Mouse (Mus musculus) forebrain, embryonic 10.5 days (tissue): Measurements from ENCODE around the gene Ncoa6. TPM values are rescaled to one million over a fixed set of nuclear protein-coding genes. Genes with fewer than 3 reads are reported as not detected.
A peak's percentile ranks its signal among the peaks of the same experiment; 100 is the strongest.

ENCODE experiments used
- DNase-seq: peaks from one replicate; pipeline ENCODE4 v3.0.0-alpha.2; 2017; ENCODE audit warnings: low spot score; ENCODE audit errors: extremely low spot score
- H3K27ac ChIP-seq: fragments of 300-500 bp; sonication (generic); 2 replicates; pipeline ENCODE4 v1.5.1; 2016; ENCODE audit warnings: mild to moderate bottlenecking
- H3K27me3 ChIP-seq: fragments of 300-500 bp; sonication (generic); 2 replicates; pipeline ENCODE4 v1.6.1; 2016; ENCODE audit warnings: mild to moderate bottlenecking; ENCODE audit not compliant: poor library complexity, severe bottlenecking
- H3K36me3 ChIP-seq: fragments of 300-500 bp; sonication (generic); replicated peaks from 2 replicates; pipeline ENCODE4 v1.6.1; 2016; ENCODE audit warnings: mild to moderate bottlenecking, moderate library complexity
- H3K4me1 ChIP-seq: fragments of 300-500 bp; sonication (generic); 2 replicates; pipeline ENCODE4 v1.6.1; 2016
- H3K4me3 ChIP-seq: fragments of 300-500 bp; sonication (generic); 2 replicates; pipeline ENCODE4 v1.5.1; 2016; ENCODE audit warnings: mild to moderate bottlenecking, moderate library complexity
- H3K9me3 ChIP-seq: fragments of 300-500 bp; sonication (generic); 2 replicates; pipeline ENCODE4 v1.6.1; 2016; ENCODE audit warnings: mild to moderate bottlenecking, moderate library complexity
- WGBS: fragments of 180-500 bp; shearing (Covaris S2); methylation state at CpG from one replicate; pipeline ENCODE4 v1.1.7; 2016; 5-methylcytosine and 5-hydroxymethylcytosine counted together
- polyA plus RNA-seq: library from polyadenylated mRNA; unstranded; fragments of >200 nt; fragmentation: Nextera tagmentation; extraction: Ambion mirVana; gene quantifications from 2 replicates; pipeline ENCODE4 v1.2.1, GENCODE M21; 2016

The Ncoa6 gene
- polyA plus RNA-seq, 1 experiment from 2014 or later = 23.7 TPM

DNA sequence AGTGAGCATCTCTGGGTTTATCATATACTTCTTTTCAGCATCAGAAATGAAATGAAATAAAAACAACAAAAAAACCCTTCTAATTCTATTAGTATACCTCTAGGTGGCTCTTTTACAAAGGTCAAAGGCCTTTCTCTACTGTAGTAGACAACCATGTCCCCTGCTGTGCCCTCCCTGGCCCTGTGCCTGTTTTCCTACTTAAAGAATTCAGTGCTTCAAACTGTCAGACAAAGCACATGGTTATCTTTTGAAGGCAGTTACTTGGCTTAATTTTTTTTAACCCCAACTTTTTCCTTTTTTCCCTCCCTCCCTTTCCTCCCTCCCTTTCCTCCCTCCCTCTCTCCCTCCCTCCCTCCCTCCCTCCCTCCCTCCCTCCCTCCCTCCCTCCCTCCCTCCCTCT is 73.4 kb downstream of the Ncoa6 start:
- Histone ChIP-seq H3K4me3 (no peak overlapping the region), H3K27ac (no peak overlapping the region), H3K27me3 (no peaks in the 10 kb centered on the region), H3K9me3 (no peaks in the 10 kb centered on the region), H3K4me1 (no peaks in the 10 kb centered on the region), H3K36me3 (peaks cover 87% of the 10 kb centered on the region)
- DNase-seq = no peak

DNA sequence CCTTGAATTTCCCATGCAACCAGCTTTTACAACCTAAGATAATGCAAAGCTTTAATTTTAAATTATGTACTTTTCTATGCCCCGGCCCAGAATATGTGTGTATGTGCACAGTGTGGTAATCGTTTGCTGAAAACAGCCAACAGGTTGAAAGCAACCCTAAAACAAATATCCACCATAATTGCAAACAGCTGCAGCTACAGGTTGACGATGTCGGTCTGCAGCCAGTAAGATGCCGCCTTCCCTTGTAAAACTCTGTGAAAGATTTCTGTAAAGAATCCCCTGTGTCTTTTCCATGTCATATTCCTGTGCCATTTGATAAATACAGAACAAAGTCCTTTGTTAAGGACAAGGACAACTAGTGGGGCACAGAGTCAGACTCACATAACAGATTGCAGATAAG is 79.1 kb downstream of the Ncoa6 start:
- peaks cover 86% of the 10 kb centered on the region for H3K36me3 ChIP-seq
- no peak overlapping the region for H3K27ac ChIP-seq
- no peak for DNase-seq
- H3K27me3 ChIP-seq = no peaks in the 10 kb centered on the region
- H3K9me3 ChIP-seq = no peaks in the 10 kb centered on the region
- 78% methylated on average over 5 of the region's 5 CpGs for WGBS
- no peaks in the 10 kb centered on the region for H3K4me1 ChIP-seq
- no peak overlapping the region for H3K4me3 ChIP-seq

DNA sequence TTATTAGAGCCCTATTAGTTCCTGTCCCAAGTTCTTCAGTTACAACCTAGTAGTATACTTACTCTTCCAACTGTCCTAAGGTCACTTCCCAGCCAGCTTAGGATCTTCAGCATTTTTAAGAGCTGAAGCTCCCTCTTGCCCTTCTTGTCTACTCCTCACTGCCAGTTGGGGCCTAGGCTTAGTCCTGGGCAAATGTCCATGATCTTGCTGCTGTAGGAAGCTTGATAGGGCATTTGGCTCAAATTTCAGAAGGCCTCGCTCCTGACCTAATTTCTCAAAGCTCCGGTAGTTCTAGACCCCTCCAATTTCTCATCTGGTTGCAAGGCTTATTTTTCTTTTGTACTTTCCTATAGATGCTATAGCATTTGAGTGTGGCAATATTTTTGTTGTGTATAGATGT is 85.1 kb downstream of the Ncoa6 start:
- peaks cover 22% of the 10 kb centered on the region for H3K27me3 ChIP-seq
- H3K9me3 ChIP-seq = no peaks in the 10 kb centered on the region
- H3K27ac ChIP-seq = no peak overlapping the region
- WGBS = 94% methylated on average over 2 of the region's 2 CpGs
- peaks cover 27% of the 10 kb centered on the region for H3K4me1 ChIP-seq
- no peak overlapping the region for H3K4me3 ChIP-seq
- no peak for DNase-seq
- H3K36me3 ChIP-seq = peaks cover 77% of the 10 kb centered on the region

DNA sequence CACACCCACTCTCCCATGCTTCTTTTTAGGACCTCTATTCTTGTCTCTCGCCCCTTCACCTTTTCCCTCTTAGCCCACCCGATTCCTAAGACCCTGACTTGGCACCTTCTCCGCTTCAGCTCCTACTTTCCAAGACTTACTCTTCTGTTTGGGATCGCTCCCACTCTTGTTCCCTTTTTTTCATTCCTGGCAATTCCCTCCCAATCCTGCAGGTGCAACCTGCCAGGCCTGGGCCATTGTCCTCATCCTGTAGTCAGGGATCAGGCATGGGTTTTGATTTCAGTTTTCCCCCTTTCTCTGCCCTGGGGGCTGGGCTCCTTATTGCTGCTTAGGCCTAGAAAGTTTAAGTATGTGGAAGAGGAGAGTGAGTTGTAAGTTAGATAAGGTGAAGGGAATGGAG is 86.6 kb downstream of the Ncoa6 start:
- DNase-seq = no peak
- 50% methylated on average over 4 of the region's 4 CpGs for WGBS
- Histone ChIP-seq H3K36me3 (peaks cover 69% of the 10 kb centered on the region), H3K4me1 (peaks cover 41% of the 10 kb centered on the region), H3K27ac (no peak overlapping the region), H3K9me3 (no peaks in the 10 kb centered on the region), H3K4me3 (no peak overlapping the region), H3K27me3 (peaks cover 26% of the 10 kb centered on the region)

DNA sequence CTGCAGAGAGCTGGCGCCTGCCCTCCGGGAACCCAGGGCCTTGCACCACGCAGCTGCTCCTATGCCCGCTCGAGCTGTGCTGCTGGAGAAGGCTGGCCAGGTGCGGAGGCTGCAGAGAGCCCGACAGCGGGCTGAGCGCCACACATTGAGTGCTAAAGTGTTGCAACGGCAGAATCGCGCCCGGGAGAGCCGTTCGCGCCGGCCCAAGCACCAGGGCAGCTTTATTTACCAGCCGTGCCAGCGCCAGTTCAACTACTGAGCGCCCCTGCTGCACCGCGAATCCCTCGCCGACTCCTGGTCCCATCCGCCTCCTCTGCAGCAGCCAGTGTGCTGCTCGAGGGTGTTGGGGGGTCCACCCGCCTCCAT is 87.2 kb downstream of the Ncoa6 start:
- WGBS = 12% methylated on average over 27 of the region's 27 CpGs
- Histone ChIP-seq H3K27ac (0 out of 2 replicates have a peak overlapping the region, but pooled peaks have one; percentile 35), H3K4me3 (peak overlapping the region; percentile 27; the same call in 1 of the 2 replicates), H3K4me1 (peaks cover 41% of the 10 kb centered on the region), H3K27me3 (peaks cover 26% of the 10 kb centered on the region), H3K9me3 (no peaks in the 10 kb centered on the region), H3K36me3 (peaks cover 66% of the 10 kb centered on the region)
- DNase-seq = peak; percentile 17

DNA sequence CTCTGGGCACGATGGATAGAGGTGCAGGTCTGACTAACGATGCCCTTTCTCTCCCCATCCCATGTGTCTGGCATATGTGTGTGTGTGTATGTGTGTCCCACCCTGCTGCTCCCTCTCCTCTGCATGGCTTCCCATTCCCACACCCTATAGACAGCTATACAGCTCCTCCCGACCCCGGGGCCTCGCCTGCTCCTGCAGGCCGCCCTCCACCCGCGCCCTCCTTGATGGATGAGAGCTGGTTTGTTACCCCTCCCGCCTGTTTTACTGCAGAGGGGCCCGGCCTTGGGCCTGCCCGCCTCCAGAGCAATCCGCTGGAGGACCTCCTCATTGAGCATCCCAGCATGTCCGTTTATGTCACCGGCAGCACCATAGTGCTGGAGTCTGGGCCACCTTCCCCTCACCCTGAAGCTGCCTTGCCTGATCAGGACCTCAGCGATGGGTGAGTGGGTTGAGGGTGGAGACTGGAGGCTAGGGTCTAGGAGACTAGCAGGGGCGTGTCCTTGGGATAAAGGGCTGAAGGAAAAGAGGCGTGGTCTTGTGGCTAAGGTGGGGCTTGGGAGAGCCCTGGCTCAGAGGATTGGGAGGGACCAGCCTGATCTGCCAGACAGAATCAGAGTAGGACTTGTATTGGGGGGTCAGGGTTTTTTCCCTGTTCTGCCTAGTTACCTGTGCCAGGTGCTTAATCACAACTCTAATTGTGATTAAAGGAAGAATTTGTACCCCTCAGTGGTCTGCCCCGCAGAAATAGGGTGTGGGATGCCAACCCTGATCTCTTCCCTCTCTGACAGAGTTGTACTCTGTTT is 87.8 kb downstream of the Ncoa6 start:
- Histone ChIP-seq H3K4me1 (peaks cover 44% of the 10 kb centered on the region), H3K27ac (0 out of 2 replicates have a peak overlapping the region, but pooled peaks have one; percentile 35), H3K4me3 (peak overlapping the region; percentile 27; the same call in 1 of the 2 replicates), H3K36me3 (peaks cover 61% of the 10 kb centered on the region), H3K9me3 (no peaks in the 10 kb centered on the region), H3K27me3 (peaks cover 29% of the 10 kb centered on the region)
- 50% methylated on average over 18 of the region's 18 CpGs for WGBS
- DNase-seq = peak; percentile 18

DNA sequence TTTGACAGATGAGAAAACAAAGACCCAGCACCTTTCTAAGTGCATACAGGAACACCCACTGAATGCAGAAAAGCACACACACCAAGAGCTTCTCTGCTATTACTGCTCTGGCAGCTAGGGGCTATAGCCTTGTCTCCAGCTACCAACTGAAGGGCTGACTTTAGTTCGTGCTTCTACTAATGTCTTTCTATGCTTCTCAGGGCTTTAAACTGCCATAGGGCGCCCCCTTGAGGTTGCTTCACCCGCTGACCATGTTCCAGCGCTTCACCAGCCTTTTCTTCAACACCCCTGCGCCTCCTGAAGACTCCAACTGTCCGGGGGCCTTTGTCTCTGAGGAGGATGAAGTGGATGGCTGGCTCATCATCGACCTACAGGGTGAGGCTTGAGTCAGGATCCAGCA is 88.6 kb downstream of the Ncoa6 start:
- DNase-seq = peak; percentile 72
- WGBS = 26% methylated on average over 7 of the region's 7 CpGs
- Histone ChIP-seq H3K9me3 (no peaks in the 10 kb centered on the region), H3K27me3 (peaks cover 38% of the 10 kb centered on the region), H3K36me3 (peaks cover 52% of the 10 kb centered on the region), H3K27ac (no peak overlapping the region), H3K4me3 (no peak overlapping the region), H3K4me1 (peaks cover 52% of the 10 kb centered on the region)

DNA sequence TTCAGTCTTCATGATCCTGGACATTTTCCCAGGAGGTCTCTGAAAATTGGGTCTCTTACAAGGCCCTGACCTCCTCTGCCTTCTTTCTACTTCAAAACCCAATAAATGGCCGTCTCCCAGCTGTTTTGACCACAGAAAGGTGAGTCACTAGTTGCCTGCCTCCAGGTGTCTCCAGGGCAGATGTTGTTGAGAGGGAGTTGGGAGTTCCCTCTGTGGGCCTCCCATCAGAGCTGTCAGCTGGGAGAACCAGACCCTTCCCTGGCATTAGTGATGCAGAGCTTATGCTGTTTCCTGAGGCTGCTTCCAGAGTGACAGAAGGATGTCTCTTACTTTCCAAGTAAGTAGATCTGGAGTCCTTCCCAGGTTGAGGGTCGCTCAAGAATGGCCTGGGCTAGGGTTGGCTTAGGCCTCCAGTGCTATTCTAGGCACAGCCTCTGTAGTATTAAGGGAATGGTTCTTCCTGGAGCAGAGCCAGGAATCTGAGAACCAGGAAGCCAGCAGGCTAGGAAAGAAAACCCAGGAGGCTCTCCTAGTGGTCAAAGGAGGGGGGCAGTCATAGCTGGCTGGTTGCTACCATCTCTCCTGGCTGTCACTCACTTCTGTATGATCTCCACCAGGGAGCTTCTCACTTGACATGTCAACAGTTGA is 90.8 kb downstream of the Ncoa6 start:
- H3K4me1 ChIP-seq = peaks cover 53% of the 10 kb centered on the region
- no peaks in the 10 kb centered on the region for H3K9me3 ChIP-seq
- peaks cover 30% of the 10 kb centered on the region for H3K36me3 ChIP-seq
- 88% methylated on average over 2 of the region's 2 CpGs for WGBS
- no peak for DNase-seq
- H3K4me3 ChIP-seq = peak overlapping the region; percentile 79
- H3K27ac ChIP-seq = no peak overlapping the region
- peaks cover 55% of the 10 kb centered on the region for H3K27me3 ChIP-seq

DNA sequence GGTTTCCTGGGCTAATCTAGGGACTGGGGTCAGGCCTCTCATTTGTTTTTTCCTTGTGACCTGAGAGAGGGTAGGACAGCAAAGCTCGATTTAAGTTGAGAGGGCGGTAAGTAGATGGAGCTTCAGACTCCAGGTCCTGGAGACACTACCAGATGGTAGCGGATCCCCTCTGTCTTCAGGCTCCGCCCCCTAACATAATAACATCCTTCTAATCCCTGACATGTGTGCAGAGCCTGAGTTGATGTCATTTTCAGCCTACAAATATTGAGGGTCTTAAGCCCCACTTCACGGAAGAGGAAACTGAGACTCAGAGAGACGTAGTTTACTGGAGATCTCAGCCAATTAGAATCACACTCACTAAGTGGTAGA is 91.4 kb downstream of the Ncoa6 start:
- WGBS = 30% methylated on average over 6 of the region's 6 CpGs
- peak overlapping the region; percentile 79 for H3K4me3 ChIP-seq
- H3K27ac ChIP-seq = peak overlapping the region; percentile 98
- DNase-seq = no peak
- no peaks in the 10 kb centered on the region for H3K9me3 ChIP-seq
- H3K4me1 ChIP-seq = peaks cover 50% of the 10 kb centered on the region
- peaks cover 53% of the 10 kb centered on the region for H3K27me3 ChIP-seq
- H3K36me3 ChIP-seq = peaks cover 24% of the 10 kb centered on the region

DNA sequence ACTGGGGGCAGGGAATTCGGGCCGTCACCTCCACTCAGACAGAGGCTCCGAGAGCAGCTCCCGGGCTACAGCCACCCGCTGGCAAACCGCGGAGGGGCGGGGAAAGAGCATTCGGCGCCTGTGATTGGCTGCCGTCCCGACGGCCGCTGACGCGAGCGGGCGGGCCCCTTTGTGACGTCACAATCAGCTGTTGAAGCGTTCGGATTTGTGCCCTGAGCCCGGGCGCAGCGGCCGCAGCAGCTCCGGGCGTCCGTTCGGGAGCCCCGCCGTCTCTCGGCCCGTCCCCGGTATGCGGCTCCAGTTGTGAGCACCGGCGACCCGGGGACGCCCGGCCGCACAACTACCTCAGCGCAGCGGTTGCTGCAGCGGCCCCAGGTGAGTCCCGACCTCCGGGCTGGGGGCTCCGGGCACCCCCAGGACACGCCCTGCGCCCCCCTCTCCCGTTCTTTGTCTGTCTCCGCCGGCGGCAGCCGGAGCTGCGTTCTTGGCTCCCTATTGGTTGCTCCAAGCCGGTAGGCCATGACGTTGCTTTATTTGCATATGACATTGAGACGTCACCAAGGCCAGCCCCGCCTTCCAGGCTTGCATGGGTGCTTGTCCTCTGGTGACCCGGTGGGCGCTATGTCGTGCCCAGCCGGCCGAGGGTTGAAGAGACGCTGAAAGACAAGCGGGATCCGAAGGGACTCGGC is 91.9 kb downstream of the Ncoa6 start:
- peak overlapping the region; percentile 98 for H3K27ac ChIP-seq
- under 1% methylated on average over 68 of the region's 68 CpGs for WGBS
- H3K27me3 ChIP-seq = peaks cover 48% of the 10 kb centered on the region
- H3K4me1 ChIP-seq = peaks cover 45% of the 10 kb centered on the region
- H3K9me3 ChIP-seq = no peaks in the 10 kb centered on the region
- peak; percentile 96 for DNase-seq
- peaks cover 19% of the 10 kb centered on the region for H3K36me3 ChIP-seq
- peak overlapping the region; percentile 79 for H3K4me3 ChIP-seq

DNA sequence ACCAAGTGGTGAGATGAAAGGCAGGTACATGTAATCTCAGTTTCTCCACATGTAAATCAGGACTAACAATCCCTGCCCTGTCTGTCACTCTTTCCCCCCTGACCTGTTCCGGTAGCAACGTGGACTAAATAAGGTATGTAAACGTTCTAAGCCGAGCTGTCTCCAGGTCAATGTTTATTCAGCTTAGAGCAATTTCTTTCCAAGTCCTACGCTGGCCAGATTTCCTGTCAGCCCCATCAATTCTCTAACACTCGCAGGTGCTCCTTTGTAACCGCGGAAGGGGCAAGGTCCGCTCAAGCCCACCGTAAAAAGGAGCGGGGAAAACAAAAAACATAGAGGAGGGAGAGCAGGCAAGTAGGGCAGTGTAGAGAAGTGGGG is 92.6 kb downstream of the Ncoa6 start:
- Histone ChIP-seq H3K27ac (peak overlapping the region; percentile 98), H3K4me3 (peak overlapping the region; percentile 79), H3K4me1 (peaks cover 37% of the 10 kb centered on the region), H3K27me3 (peaks cover 41% of the 10 kb centered on the region), H3K36me3 (peaks cover 12% of the 10 kb centered on the region), H3K9me3 (no peaks in the 10 kb centered on the region)
- peak; percentile 16 for DNase-seq
- 3% methylated on average over 11 of the region's 11 CpGs for WGBS

DNA sequence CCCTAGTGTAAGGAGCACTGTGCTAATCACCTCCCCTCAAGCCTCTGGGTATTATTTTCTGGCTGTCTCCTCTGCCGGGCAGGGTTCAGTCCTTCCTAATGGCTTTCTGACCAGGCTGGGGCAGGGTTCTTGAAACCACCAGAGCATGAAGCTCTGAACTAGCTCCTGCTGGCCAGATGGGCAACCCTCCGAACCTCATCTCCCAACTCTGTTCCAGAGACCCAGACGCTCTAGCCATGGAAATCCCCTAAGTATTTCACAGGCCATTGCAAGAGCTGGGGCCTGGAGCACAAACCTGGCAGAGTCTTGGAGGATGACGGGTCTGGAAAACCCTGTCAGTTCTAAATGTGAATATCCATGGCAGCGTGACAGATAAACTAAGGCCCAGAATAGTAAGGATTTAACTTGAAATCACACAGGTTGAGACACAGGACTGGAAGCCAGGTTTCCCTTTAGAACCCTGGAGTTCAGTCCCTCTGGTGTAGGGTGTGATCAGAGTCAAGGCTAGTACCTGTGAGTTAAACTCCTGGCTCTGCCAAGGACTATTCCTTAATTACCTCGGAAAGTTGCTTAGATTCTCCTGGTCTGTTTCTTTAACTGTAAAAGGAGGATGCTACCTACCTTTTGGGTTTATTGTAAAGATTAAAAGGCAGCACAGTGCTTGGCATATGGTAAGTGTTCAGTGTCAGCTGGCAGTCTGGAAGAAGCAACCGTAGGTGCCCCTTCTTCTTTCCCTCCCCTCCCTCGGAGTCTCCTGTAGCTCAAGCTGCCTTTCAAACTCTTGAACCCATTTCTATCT is 93.2 kb downstream of the Ncoa6 start, which contains the start of gene Trp53inp2:
Gene Trp53inp2, plus strand, starts transcription at position 799 of the 799 bp plus-strand sequence.
- Histone ChIP-seq H3K27ac (peak within 1 kb of the TSS; percentile 98), H3K36me3 (peaks cover 6% of the 10 kb centered on the region), H3K9me3 (no peaks in the 10 kb centered on the region), H3K4me1 (peaks cover 31% of the 10 kb centered on the region), H3K27me3 (peaks cover 35% of the 10 kb centered on the region), H3K4me3 (peak within 1 kb of the TSS; percentile 79)
- WGBS = 48% methylated on average over 8 of the region's 8 CpGs
- no peak for DNase-seq
